Mouse (Mus musculus): ENCODE measurements around the gene Map9. TPM values are rescaled to one million over a fixed set of nuclear protein-coding genes. Genes with fewer than 3 reads are reported as not detected.

The Map9 gene
- polyA plus RNA-seq, 1 experiment, result 0.49 TPM

DNA sequence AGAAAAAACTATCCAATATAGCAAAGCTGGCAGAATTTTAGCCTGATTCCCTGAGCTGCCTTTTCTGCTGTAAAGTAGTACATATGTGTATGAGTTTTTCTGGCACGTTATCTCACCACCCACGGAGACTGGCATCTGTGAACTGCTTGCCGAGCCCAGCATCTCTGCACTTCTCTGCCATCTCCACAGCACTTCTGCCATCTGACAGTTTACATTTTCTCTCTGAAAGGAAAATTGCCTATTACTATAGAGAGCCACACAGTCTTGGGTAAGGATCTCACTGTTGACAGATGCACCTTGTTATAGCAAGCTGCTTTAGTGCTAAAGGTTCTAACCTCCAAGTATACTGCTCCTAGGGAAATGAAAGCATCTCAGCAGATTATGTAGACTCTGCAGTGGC, 48.5 kb downstream of the Map9 start:
- Histone ChIP-seq H3K27me3 (ENCODE audit: control insufficient read depth, insufficient read depth, insufficient read length) (no peaks in the 10 kb centered on the region), H3K36me3 (ENCODE audit: control insufficient read depth, insufficient read depth) (no peaks in the 10 kb centered on the region), H3K4me2 (ENCODE audit: low read depth) (no peak overlapping the region), H3ac (ENCODE audit: control insufficient read depth, insufficient read length) (no peak overlapping the region), H3K4me3 (no peak overlapping the region), H3K79me2 (ENCODE audit: control insufficient read depth, insufficient read depth) (no peaks in the 10 kb centered on the region)
- TF ChIP-seq REST (IDR thresholded peaks at IDR 0.05; ENCODE audit: insufficient read depth, insufficient read length) (no peak), USF1 (IDR thresholded peaks at IDR 0.05; ENCODE audit: low read depth) (no peak), MYOD1 (IDR thresholded peaks at IDR 0.05; ENCODE audit: control insufficient read depth in 1 of 3, insufficient read length in 2 of 3, low read depth in 2 of 3) (no peak), TCF12 (IDR thresholded peaks at IDR 0.05; ENCODE audit: insufficient read depth, poor library complexity, severe bottlenecking) (no peak), POLR2AphosphoS2 (IDR thresholded peaks at IDR 0.05; ENCODE audit: insufficient read length, low read depth) (no peak), SRF (IDR thresholded peaks at IDR 0.05; ENCODE audit: control insufficient read depth, insufficient read length, low read depth) (no peak), MAX (IDR thresholded peaks at IDR 0.05; ENCODE audit: low read depth) (no peak), MYOG (IDR thresholded peaks at IDR 0.05; ENCODE audit: control insufficient read depth in 1 of 3, insufficient read depth in 1 of 3, insufficient read length in 2 of 3, low read depth in 2 of 3) (no peak), E2F4 (IDR thresholded peaks at IDR 0.05; ENCODE audit: insufficient read depth) (no peak), CEBPB (IDR thresholded peaks at IDR 0.05; ENCODE audit: insufficient read depth, poor library complexity, severe bottlenecking) (no peak), TCF3 (IDR thresholded peaks at IDR 0.05; ENCODE audit: insufficient read length, low read depth) (no peak)

DNA sequence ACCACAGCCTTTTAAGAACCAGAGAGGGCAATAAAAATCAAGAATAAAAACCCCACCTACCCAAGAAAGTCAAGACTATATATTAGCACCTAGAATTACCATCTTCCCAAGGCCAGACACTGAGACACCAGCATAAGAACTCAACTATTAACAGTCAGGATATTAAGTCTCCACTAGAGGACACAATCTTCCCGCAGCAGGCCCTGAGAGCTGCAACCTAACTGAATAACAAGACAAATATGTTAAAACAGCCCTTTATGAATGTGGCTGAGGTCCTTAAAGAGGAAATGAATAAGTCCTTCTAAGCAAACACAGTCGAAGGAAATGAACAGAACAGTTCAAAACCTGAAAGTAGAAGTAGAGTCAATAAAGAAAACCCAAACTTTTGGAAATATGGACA, 49.6 kb downstream of the Map9 start:
- Histone ChIP-seq H3ac (ENCODE audit: control insufficient read depth, insufficient read length) (no peak overlapping the region), H3K36me3 (ENCODE audit: control insufficient read depth, insufficient read depth) (no peaks in the 10 kb centered on the region), H3K79me2 (ENCODE audit: control insufficient read depth, insufficient read depth) (no peaks in the 10 kb centered on the region), H3K4me3 (no peak overlapping the region), H3K27me3 (ENCODE audit: control insufficient read depth, insufficient read depth, insufficient read length) (no peaks in the 10 kb centered on the region), H3K4me2 (ENCODE audit: low read depth) (no peak overlapping the region)
- TF ChIP-seq TCF12 (IDR thresholded peaks at IDR 0.05; ENCODE audit: insufficient read depth, poor library complexity, severe bottlenecking), result no peak
- TF ChIP-seq USF1 (IDR thresholded peaks at IDR 0.05; ENCODE audit: low read depth), result no peak
- no peak for TF ChIP-seq POLR2AphosphoS2 (IDR thresholded peaks at IDR 0.05; ENCODE audit: insufficient read length, low read depth)
- TF ChIP-seq SRF (IDR thresholded peaks at IDR 0.05; ENCODE audit: control insufficient read depth, insufficient read length, low read depth), result no peak
- TF ChIP-seq TCF3 (IDR thresholded peaks at IDR 0.05; ENCODE audit: insufficient read length, low read depth), result no peak
- TF ChIP-seq MYOD1 (IDR thresholded peaks at IDR 0.05; ENCODE audit: control insufficient read depth in 1 of 3, insufficient read length in 2 of 3, low read depth in 2 of 3), result no peak
- no peak for TF ChIP-seq E2F4 (IDR thresholded peaks at IDR 0.05; ENCODE audit: insufficient read depth)
- no peak for TF ChIP-seq REST (IDR thresholded peaks at IDR 0.05; ENCODE audit: insufficient read depth, insufficient read length)
- TF ChIP-seq MAX (IDR thresholded peaks at IDR 0.05; ENCODE audit: low read depth), result no peak
- TF ChIP-seq POLR2A (IDR thresholded peaks at IDR 0.05; ENCODE audit: insufficient read length, low read depth), result no peak
- TF ChIP-seq CEBPB (IDR thresholded peaks at IDR 0.05; ENCODE audit: insufficient read depth, poor library complexity, severe bottlenecking), result no peak
- no peak for TF ChIP-seq MYOG (IDR thresholded peaks at IDR 0.05; ENCODE audit: control insufficient read depth in 1 of 3, insufficient read depth in 1 of 3, insufficient read length in 2 of 3, low read depth in 2 of 3)

DNA sequence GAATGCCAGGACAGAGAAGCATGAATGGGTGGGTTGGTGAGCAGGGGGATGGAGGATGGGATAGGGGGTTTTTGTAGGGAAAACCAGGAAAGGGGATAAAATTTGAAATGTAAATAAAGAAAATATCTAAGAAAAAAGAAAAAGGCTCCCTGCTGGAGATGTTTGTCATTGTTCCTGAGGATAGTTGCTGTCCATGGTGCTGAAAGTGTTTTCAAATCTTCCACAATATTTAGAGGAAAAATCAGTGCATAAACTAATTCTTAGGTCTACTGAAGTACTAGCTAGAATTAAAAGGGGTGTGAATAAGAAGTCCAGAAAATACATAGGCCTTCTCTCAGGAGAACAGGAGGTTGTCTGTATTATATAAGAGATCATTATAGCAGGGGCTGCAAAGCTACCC, 54.6 kb downstream of the Map9 start:
- no peak overlapping the region for H3ac ChIP-seq (ENCODE audit: control insufficient read depth, insufficient read length)
- TF ChIP-seq TCF12 (IDR thresholded peaks at IDR 0.05; ENCODE audit: insufficient read depth, poor library complexity, severe bottlenecking), result no peak
- no peak for TF ChIP-seq POLR2AphosphoS2 (IDR thresholded peaks at IDR 0.05; ENCODE audit: insufficient read length, low read depth)
- no peak for TF ChIP-seq MYOD1 (IDR thresholded peaks at IDR 0.05; ENCODE audit: control insufficient read depth in 1 of 3, insufficient read length in 2 of 3, low read depth in 2 of 3)
- TF ChIP-seq POLR2A (IDR thresholded peaks at IDR 0.05; ENCODE audit: insufficient read length, low read depth), result no peak
- TF ChIP-seq TCF3 (IDR thresholded peaks at IDR 0.05; ENCODE audit: insufficient read length, low read depth), result no peak
- TF ChIP-seq SRF (IDR thresholded peaks at IDR 0.05; ENCODE audit: control insufficient read depth, insufficient read length, low read depth), result no peak
- TF ChIP-seq MAX (IDR thresholded peaks at IDR 0.05; ENCODE audit: low read depth), result no peak
- TF ChIP-seq REST (IDR thresholded peaks at IDR 0.05; ENCODE audit: insufficient read depth, insufficient read length), result no peak
- TF ChIP-seq CEBPB (IDR thresholded peaks at IDR 0.05; ENCODE audit: insufficient read depth, poor library complexity, severe bottlenecking), result no peak
- no peak for TF ChIP-seq MYOG (IDR thresholded peaks at IDR 0.05; ENCODE audit: control insufficient read depth in 1 of 3, insufficient read depth in 1 of 3, insufficient read length in 2 of 3, low read depth in 2 of 3)
- no peak for TF ChIP-seq E2F4 (IDR thresholded peaks at IDR 0.05; ENCODE audit: insufficient read depth)
- TF ChIP-seq USF1 (IDR thresholded peaks at IDR 0.05; ENCODE audit: low read depth), result no peak
- H3K36me3 ChIP-seq (ENCODE audit: control insufficient read depth, insufficient read depth), result no peaks in the 10 kb centered on the region
- no peak overlapping the region for H3K4me2 ChIP-seq (ENCODE audit: low read depth)
- H3K27me3 ChIP-seq (ENCODE audit: control insufficient read depth, insufficient read depth, insufficient read length), result no peaks in the 10 kb centered on the region
- no peaks in the 10 kb centered on the region for H3K79me2 ChIP-seq (ENCODE audit: control insufficient read depth, insufficient read depth)
- H3K4me3 ChIP-seq, result no peak overlapping the region

DNA sequence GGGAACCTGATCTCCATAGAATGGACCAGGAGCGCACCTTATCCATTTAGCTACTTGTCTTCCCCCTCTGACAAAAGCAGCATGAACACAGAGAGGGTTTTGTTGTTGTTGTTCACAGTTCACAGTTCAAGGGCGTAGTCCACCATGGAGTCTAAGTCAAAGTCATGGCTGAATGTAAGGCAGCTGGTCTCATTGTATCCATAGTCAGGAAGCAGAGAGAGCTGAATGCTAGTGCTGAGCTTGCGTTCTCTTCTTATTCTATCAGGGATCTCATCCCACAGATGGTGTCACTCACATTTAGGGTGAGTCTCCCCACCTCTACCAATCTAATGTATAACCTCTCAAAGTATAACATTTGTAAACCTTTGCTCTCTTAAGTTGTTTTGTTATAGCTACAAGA, 60.1 kb downstream of the Map9 start:
- TF ChIP-seq E2F4 (IDR thresholded peaks at IDR 0.05; ENCODE audit: insufficient read depth) (no peak), POLR2AphosphoS2 (IDR thresholded peaks at IDR 0.05; ENCODE audit: insufficient read length, low read depth) (no peak), MAX (IDR thresholded peaks at IDR 0.05; ENCODE audit: low read depth) (no peak), REST (IDR thresholded peaks at IDR 0.05; ENCODE audit: insufficient read depth, insufficient read length) (no peak), CEBPB (IDR thresholded peaks at IDR 0.05; ENCODE audit: insufficient read depth, poor library complexity, severe bottlenecking) (no peak), SRF (IDR thresholded peaks at IDR 0.05; ENCODE audit: control insufficient read depth, insufficient read length, low read depth) (no peak), USF1 (IDR thresholded peaks at IDR 0.05; ENCODE audit: low read depth) (no peak), POLR2A (IDR thresholded peaks at IDR 0.05; ENCODE audit: insufficient read length, low read depth) (no peak), TCF12 (IDR thresholded peaks at IDR 0.05; ENCODE audit: insufficient read depth, poor library complexity, severe bottlenecking) (no peak)
- Histone ChIP-seq H3K4me3 (no peak overlapping the region), H3K79me2 (ENCODE audit: control insufficient read depth, insufficient read depth) (no peaks in the 10 kb centered on the region), H3K4me2 (ENCODE audit: low read depth) (no peak overlapping the region), H3K36me3 (ENCODE audit: control insufficient read depth, insufficient read depth) (no peaks in the 10 kb centered on the region), H3ac (ENCODE audit: control insufficient read depth, insufficient read length) (no peak overlapping the region), H3K27me3 (ENCODE audit: control insufficient read depth, insufficient read depth, insufficient read length) (no peaks in the 10 kb centered on the region)

Measured in myocyte (in vitro differentiated cells).